Mouse (Mus musculus): Measurements from ENCODE around the gene Kcna2. TPM values are rescaled to one million over a fixed set of nuclear protein-coding genes. Genes with fewer than 3 reads are reported as not detected.

Gene Kcna2
- polyA plus RNA-seq, 1 experiment from 2014 or later = 0.05 TPM

- H3K4me2 ChIP-seq (ENCODE audit: low read depth, low read length, severe bottlenecking) = no peak overlapping the region
- H3K9ac ChIP-seq (ENCODE audit: low read length) = no peak overlapping the region
- no peaks in the 10 kb centered on the region for H3K9me3 ChIP-seq (ENCODE audit: control insufficient read depth, low read length)
- no peak overlapping the region for H3K4me3 ChIP-seq (ENCODE audit: low read depth, low read length)
- H3K27me3 ChIP-seq (ENCODE audit: control insufficient read depth, insufficient read depth, low read length) = no peaks in the 10 kb centered on the region
- no peak overlapping the region for H3K27ac ChIP-seq (ENCODE audit: low read depth, low read length)
- 31% methylated on average over 3 of the region's 3 CpGs for WGBS
- peak; percentile 76 for ATAC-seq (replicated peaks; ENCODE audit: low FRiP score)
- no peaks in the 10 kb centered on the region for H3K36me3 ChIP-seq (ENCODE audit: control insufficient read depth, insufficient read depth, low read length)
- DNase-seq (ENCODE audit: low spot score) = no peak
- H3K4me1 ChIP-seq (replicated peaks; ENCODE audit: control insufficient read depth, insufficient read depth, low read length) = 0 out of 2 replicates have a peak, but pooled peaks cover 2% of the 10 kb centered on the region
These were observed 49.5 kb downstream of the Kcna2 start for GRCm38 (mm10) chr3:107150469-107150868.

GRCm38 (mm10) chr3:107150872-107151540, 50.1 kb downstream of the Kcna2 start:
- Histone ChIP-seq H3K36me3 (ENCODE audit: control insufficient read depth, insufficient read depth, low read length) (no peaks in the 10 kb centered on the region), H3K9me3 (ENCODE audit: control insufficient read depth, low read length) (no peaks in the 10 kb centered on the region), H3K4me1 (replicated peaks; ENCODE audit: control insufficient read depth, insufficient read depth, low read length) (0 out of 2 replicates have a peak, but pooled peaks cover 2% of the 10 kb centered on the region), H3K27me3 (ENCODE audit: control insufficient read depth, insufficient read depth, low read length) (no peaks in the 10 kb centered on the region), H3K4me3 (ENCODE audit: low read depth, low read length) (no peak overlapping the region), H3K9ac (ENCODE audit: low read length) (no peak overlapping the region), H3K27ac (ENCODE audit: low read depth, low read length) (no peak overlapping the region), H3K4me2 (ENCODE audit: low read depth, low read length, severe bottlenecking) (no peak overlapping the region)
- peak; percentile 48 for ATAC-seq (replicated peaks; ENCODE audit: low FRiP score)
- DNase-seq (ENCODE audit: low spot score) = no peak
- 31% methylated on average over 7 of the region's 7 CpGs for WGBS

GRCm38 (mm10) chr3:107153772-107154655, 53.1 kb downstream of the Kcna2 start:
- Histone ChIP-seq H3K27ac (ENCODE audit: low read depth, low read length) (no peak overlapping the region), H3K4me1 (replicated peaks; ENCODE audit: control insufficient read depth, insufficient read depth, low read length) (0 out of 2 replicates have a peak, but pooled peaks cover 2% of the 10 kb centered on the region), H3K9ac (ENCODE audit: low read length) (no peak overlapping the region), H3K4me3 (ENCODE audit: low read depth, low read length) (no peak overlapping the region), H3K27me3 (ENCODE audit: control insufficient read depth, insufficient read depth, low read length) (no peaks in the 10 kb centered on the region), H3K4me2 (ENCODE audit: low read depth, low read length, severe bottlenecking) (no peak overlapping the region), H3K36me3 (ENCODE audit: control insufficient read depth, insufficient read depth, low read length) (no peaks in the 10 kb centered on the region), H3K9me3 (ENCODE audit: control insufficient read depth, low read length) (no peaks in the 10 kb centered on the region)
- DNase-seq (ENCODE audit: low spot score) (no peak), ATAC-seq (replicated peaks; ENCODE audit: low FRiP score) (no peak)
- WGBS = 89% methylated on average over 11 of the region's 11 CpGs

- ATAC-seq (replicated peaks; ENCODE audit: low FRiP score) (no peak), DNase-seq (ENCODE audit: low spot score) (no peak)
- H3K9me3 ChIP-seq (ENCODE audit: control insufficient read depth, low read length) = no peaks in the 10 kb centered on the region
These were observed 57.9 kb downstream of the Kcna2 start for GRCm38 (mm10) chr3:107158856-107159255.

GRCm38 (mm10) chr3:107159418-107159817, 58.5 kb downstream of the Kcna2 start:
- 57% methylated on average over 3 of the region's 3 CpGs for WGBS
- DNase-seq (ENCODE audit: low spot score) (no peak), ATAC-seq (replicated peaks; ENCODE audit: low FRiP score) (0 out of 2 replicates have a peak, but pooled peaks have one; percentile 2)
- Histone ChIP-seq H3K9ac (ENCODE audit: low read length) (no peak overlapping the region), H3K27ac (ENCODE audit: low read depth, low read length) (no peak overlapping the region), H3K9me3 (ENCODE audit: control insufficient read depth, low read length) (no peaks in the 10 kb centered on the region), H3K4me1 (replicated peaks; ENCODE audit: control insufficient read depth, insufficient read depth, low read length) (no peaks in the 10 kb centered on the region; the same call in 1 of the 2 replicates), H3K4me2 (ENCODE audit: low read depth, low read length, severe bottlenecking) (peak overlapping the region; percentile 42; the same call in 1 of the 2 replicates), H3K36me3 (ENCODE audit: control insufficient read depth, insufficient read depth, low read length) (no peaks in the 10 kb centered on the region), H3K27me3 (ENCODE audit: control insufficient read depth, insufficient read depth, low read length) (no peaks in the 10 kb centered on the region), H3K4me3 (ENCODE audit: low read depth, low read length) (no peak overlapping the region; the same call in 1 of the 2 replicates)

More at GRCm38 (mm10) chr3:107158856-107159255, 57.9 kb downstream of the Kcna2 start:
- WGBS = 90% methylated on average over 7 of the region's 7 CpGs
- Histone ChIP-seq H3K9ac (ENCODE audit: low read length) (no peak overlapping the region), H3K4me1 (replicated peaks; ENCODE audit: control insufficient read depth, insufficient read depth, low read length) (no peaks in the 10 kb centered on the region; the same call in 1 of the 2 replicates), H3K27me3 (ENCODE audit: control insufficient read depth, insufficient read depth, low read length) (no peaks in the 10 kb centered on the region), H3K27ac (ENCODE audit: low read depth, low read length) (no peak overlapping the region), H3K36me3 (ENCODE audit: control insufficient read depth, insufficient read depth, low read length) (no peaks in the 10 kb centered on the region), H3K4me2 (ENCODE audit: low read depth, low read length, severe bottlenecking) (no peak overlapping the region), H3K4me3 (ENCODE audit: low read depth, low read length) (no peak overlapping the region)

GRCm38 (mm10) chr3:107159859-107160324, 58.9 kb downstream of the Kcna2 start:
- 1% methylated on average over 17 of the region's 17 CpGs for WGBS

GRCm38 (mm10) chr3:107162741-107163140, 61.8 kb downstream of the Kcna2 start:
- WGBS = 97% methylated on average over 2 of the region's 2 CpGs
- H3K9me3 ChIP-seq (ENCODE audit: control insufficient read depth, low read length) = no peaks in the 10 kb centered on the region

More at GRCm38 (mm10) chr3:107159859-107160324, 58.9 kb downstream of the Kcna2 start:
- peak overlapping the region; percentile 39; the same call in 1 of the 2 replicates for H3K9ac ChIP-seq (ENCODE audit: low read length)
- no peaks in the 10 kb centered on the region; the same call in 1 of the 2 replicates for H3K4me1 ChIP-seq (replicated peaks; ENCODE audit: control insufficient read depth, insufficient read depth, low read length)
- peak overlapping the region; percentile 42 for H3K4me2 ChIP-seq (ENCODE audit: low read depth, low read length, severe bottlenecking)
- no peaks in the 10 kb centered on the region for H3K36me3 ChIP-seq (ENCODE audit: control insufficient read depth, insufficient read depth, low read length)
- H3K4me3 ChIP-seq (ENCODE audit: low read depth, low read length) = peak overlapping the region; percentile 16
- no peaks in the 10 kb centered on the region for H3K27me3 ChIP-seq (ENCODE audit: control insufficient read depth, insufficient read depth, low read length)
- H3K9me3 ChIP-seq (ENCODE audit: control insufficient read depth, low read length) = no peaks in the 10 kb centered on the region
- H3K27ac ChIP-seq (ENCODE audit: low read depth, low read length) = no peak overlapping the region
- ATAC-seq (replicated peaks; ENCODE audit: low FRiP score) (peak; percentile 70), DNase-seq (ENCODE audit: low spot score) (peak; percentile 61)

More at GRCm38 (mm10) chr3:107162741-107163140, 61.8 kb downstream of the Kcna2 start:
- H3K4me3 ChIP-seq (ENCODE audit: low read depth, low read length) = no peak overlapping the region
- ATAC-seq (replicated peaks; ENCODE audit: low FRiP score) (no peak), DNase-seq (ENCODE audit: low spot score) (no peak)
- H3K9ac ChIP-seq (ENCODE audit: low read length) = no peak overlapping the region
- H3K4me2 ChIP-seq (ENCODE audit: low read depth, low read length, severe bottlenecking) = no peak overlapping the region
- H3K4me1 ChIP-seq (replicated peaks; ENCODE audit: control insufficient read depth, insufficient read depth, low read length) = no peaks in the 10 kb centered on the region; the same call in 1 of the 2 replicates
- H3K36me3 ChIP-seq (ENCODE audit: control insufficient read depth, insufficient read depth, low read length) = no peaks in the 10 kb centered on the region
- H3K27me3 ChIP-seq (ENCODE audit: control insufficient read depth, insufficient read depth, low read length) = no peaks in the 10 kb centered on the region
- no peak overlapping the region for H3K27ac ChIP-seq (ENCODE audit: low read depth, low read length)
